Mouse (Mus musculus) kidney, postnatal 25 days (tissue): ENCODE results near the gene Ier5.
A peak's percentile ranks its signal among the peaks of the same experiment; 100 is the strongest.

ENCODE experiments used
- DNase-seq, 2 experiments: peaks; one replicate each; pipeline ENCODE4 v3.0.0; 2021; ENCODE audit warnings: mixed read lengths in 2 of 2

Ier5 gene

GRCm38 (mm10) chr1:155075856-155076255, 23.6 kb downstream of the Ier5 start:
- no peak for DNase-seq

- DNase-seq = peak in 1 of 2 experiments; percentile 63
Observed at GRCm38 (mm10) chr1:155074856-155075255, 24.6 kb downstream of the Ier5 start.

- DNase-seq = no peak
Observed at GRCm38 (mm10) chr1:155073905-155074304, 25.5 kb downstream of the Ier5 start.

GRCm38 (mm10) chr1:155073133-155073532, 26.3 kb downstream of the Ier5 start:
- no peak for DNase-seq

- DNase-seq = peak in 1 of 2 experiments; percentile 29
Observed at GRCm38 (mm10) chr1:155071287-155071876, 28.1 kb downstream of the Ier5 start.

GRCm38 (mm10) chr1:155070561-155071286, 28.7 kb downstream of the Ier5 start:
- DNase-seq = no peak

GRCm38 (mm10) chr1:155069696-155070095, 29.7 kb downstream of the Ier5 start:
- DNase-seq = peak; percentile 36 to 62

- no peak for DNase-seq
Observed at GRCm38 (mm10) chr1:155066196-155066595, 33.2 kb downstream of the Ier5 start.

GRCm38 (mm10) chr1:155065068-155065701, 34.3 kb downstream of the Ier5 start:
- DNase-seq = no peak

GRCm38 (mm10) chr1:155064649-155065048, 34.8 kb downstream of the Ier5 start:
- no peak for DNase-seq

GRCm38 (mm10) chr1:155064111-155064510, 35.3 kb downstream of the Ier5 start:
- DNase-seq = peak; percentile 80 to 93

GRCm38 (mm10) chr1:155062963-155063362, 36.5 kb downstream of the Ier5 start:
- peak in 1 of 2 experiments; percentile 45 for DNase-seq

GRCm38 (mm10) chr1:155062057-155062456, 37.4 kb downstream of the Ier5 start:
- DNase-seq = no peak

- DNase-seq = no peak
Observed at GRCm38 (mm10) chr1:155060832-155061801, 38.3 kb downstream of the Ier5 start.

- peak; percentile 50 to 66 for DNase-seq
Observed at GRCm38 (mm10) chr1:155060261-155060660, 39.2 kb downstream of the Ier5 start.

GRCm38 (mm10) chr1:155059505-155059904, 39.9 kb downstream of the Ier5 start:
- peak; percentile 65 to 80 for DNase-seq

- DNase-seq = no peak
Observed at GRCm38 (mm10) chr1:155058099-155059012, 41.1 kb downstream of the Ier5 start.

- DNase-seq = no peak
Observed at GRCm38 (mm10) chr1:155056166-155056565, 43.3 kb downstream of the Ier5 start.

- DNase-seq = no peak
Observed at GRCm38 (mm10) chr1:155055041-155055440, 44.4 kb downstream of the Ier5 start.

- DNase-seq = no peak
Observed at GRCm38 (mm10) chr1:155054366-155054965, 45.0 kb downstream of the Ier5 start.

GRCm38 (mm10) chr1:155053296-155053695, 46.1 kb downstream of the Ier5 start:
- DNase-seq = no peak
